Mouse (Mus musculus): ENCODE data around the gene Lsm11. TPM values are rescaled to one million over a fixed set of nuclear protein-coding genes. Genes with fewer than 3 reads are reported as not detected.

The Lsm11 gene
- polyA plus RNA-seq, 1 experiment from 2014 or later = 4.3 TPM

DNA sequence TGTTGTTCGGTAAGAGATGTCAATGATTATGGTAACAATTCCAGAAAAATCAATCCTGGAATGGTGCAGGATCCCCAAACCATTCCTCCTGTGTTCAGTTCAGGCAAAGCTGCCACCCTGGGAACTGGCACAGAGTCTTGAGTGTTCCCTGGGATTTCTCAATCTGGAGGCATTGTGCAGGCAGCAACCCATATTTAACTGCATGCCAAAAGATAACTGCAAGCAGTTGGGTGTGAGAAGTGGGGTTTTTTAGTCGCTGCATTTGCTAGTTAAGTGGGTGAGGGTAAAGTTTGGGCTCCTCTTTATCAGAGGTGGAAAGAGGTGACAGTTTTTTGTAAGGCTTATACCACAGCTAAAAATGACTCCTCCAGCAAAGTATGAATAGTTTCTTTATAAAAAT, 2.8 kb upstream of the Lsm11 start:
- TF ChIP-seq CTCF (IDR thresholded peaks at IDR 0.05; ENCODE audit: low read depth) = no peak
- Histone ChIP-seq H3K27ac (no peak overlapping the region), H3K4me2 (ENCODE audit: low read length) (no peak overlapping the region), H3K36me3 (ENCODE audit: insufficient read depth, low read length) (peaks cover 16% of the 10 kb centered on the region; the same call in 1 of the 2 replicates), H3K4me3 (replicated peaks; ENCODE audit: low read depth, low read length) (no peak overlapping the region), H3K27me3 (ENCODE audit: insufficient read depth, low read length) (no peaks in the 10 kb centered on the region), H3K9me3 (replicated peaks; ENCODE audit: low read length) (no peaks in the 10 kb centered on the region), H3K4me1 (replicated peaks; ENCODE audit: insufficient read depth, low read length) (no peaks in the 10 kb centered on the region), H3K9ac (ENCODE audit: low read depth, low read length) (no peak overlapping the region)
- 95% methylated on average over 2 of the region's 2 CpGs for WGBS
- DNase-seq (ENCODE audit: low spot score) = no peak
- no peak for ATAC-seq (replicated peaks; ENCODE audit: low FRiP score, low read depth)

DNA sequence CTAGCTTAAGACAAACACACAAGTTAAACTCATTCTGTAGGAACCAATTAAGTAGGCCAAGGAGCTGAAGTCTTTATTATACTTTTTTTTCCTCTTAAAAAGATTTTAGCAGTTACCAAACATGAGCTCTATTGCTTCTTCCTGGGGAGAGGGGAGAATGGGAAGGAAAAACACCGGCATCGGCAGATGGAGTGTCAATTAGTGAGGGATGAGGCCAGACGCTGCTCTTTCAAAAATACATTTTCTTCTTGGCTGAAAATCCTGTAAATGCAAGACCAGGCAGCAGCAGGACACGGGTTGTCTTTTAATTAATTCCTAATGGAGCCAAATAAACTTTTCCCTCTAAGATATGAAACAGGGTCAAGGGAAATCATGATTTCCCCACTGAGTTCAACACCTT, 2.1 kb upstream of the Lsm11 start:
- ATAC-seq (replicated peaks; ENCODE audit: low FRiP score, low read depth) (no peak), DNase-seq (ENCODE audit: low spot score) (no peak)
- peaks cover 16% of the 10 kb centered on the region; the same call in 1 of the 2 replicates for H3K36me3 ChIP-seq (ENCODE audit: insufficient read depth, low read length)
- no peaks in the 10 kb centered on the region for H3K4me1 ChIP-seq (replicated peaks; ENCODE audit: insufficient read depth, low read length)
- H3K9me3 ChIP-seq (replicated peaks; ENCODE audit: low read length) = no peaks in the 10 kb centered on the region
- H3K4me3 ChIP-seq (replicated peaks; ENCODE audit: low read depth, low read length) = no peak overlapping the region
- no peak overlapping the region for H3K27ac ChIP-seq
- no peak overlapping the region for H3K9ac ChIP-seq (ENCODE audit: low read depth, low read length)
- no peak for TF ChIP-seq CTCF (IDR thresholded peaks at IDR 0.05; ENCODE audit: low read depth)
- no peak overlapping the region for H3K4me2 ChIP-seq (ENCODE audit: low read length)
- WGBS = 85% methylated on average over 4 of the region's 4 CpGs
- H3K27me3 ChIP-seq (ENCODE audit: insufficient read depth, low read length) = no peaks in the 10 kb centered on the region

DNA sequence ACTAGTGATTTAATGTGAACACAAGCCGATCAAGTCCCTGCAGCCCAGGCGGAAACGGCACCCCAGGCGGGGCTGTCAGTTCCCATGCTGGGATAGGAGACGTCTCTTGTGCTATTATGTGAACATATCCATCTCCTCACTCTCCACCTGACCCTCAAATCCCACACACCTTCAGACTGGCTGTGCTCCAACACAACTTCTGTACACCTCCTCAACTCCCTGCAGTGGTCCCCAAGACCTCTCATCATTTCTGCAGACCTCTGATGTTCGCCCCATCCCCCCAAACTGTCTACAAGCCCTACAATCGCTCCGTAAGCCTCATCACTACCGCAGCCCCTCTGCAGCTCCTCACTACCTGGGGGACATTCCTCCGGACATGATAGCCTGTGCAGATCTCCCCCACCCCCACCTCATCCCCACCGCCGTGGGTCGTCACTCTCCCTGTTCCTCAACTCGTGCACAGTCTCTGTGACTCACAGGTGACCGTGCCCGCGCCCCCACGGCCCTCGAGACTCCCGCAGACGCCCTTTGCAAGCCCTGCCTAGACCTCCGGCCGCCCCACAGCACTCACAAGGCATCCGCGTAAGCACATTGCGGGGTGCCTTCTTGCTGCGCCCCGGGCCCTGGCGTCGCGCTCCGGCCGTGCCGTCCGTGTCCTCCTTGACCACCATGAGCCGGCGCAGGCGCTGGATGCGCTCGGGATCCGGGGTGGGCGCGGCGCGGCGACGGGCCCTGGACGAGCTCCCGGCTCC, 668 bp downstream of the Lsm11 start:
- 0 out of 2 replicates have a peak overlapping the region, but pooled peaks have one; percentile 42 for H3K27ac ChIP-seq

DNA sequence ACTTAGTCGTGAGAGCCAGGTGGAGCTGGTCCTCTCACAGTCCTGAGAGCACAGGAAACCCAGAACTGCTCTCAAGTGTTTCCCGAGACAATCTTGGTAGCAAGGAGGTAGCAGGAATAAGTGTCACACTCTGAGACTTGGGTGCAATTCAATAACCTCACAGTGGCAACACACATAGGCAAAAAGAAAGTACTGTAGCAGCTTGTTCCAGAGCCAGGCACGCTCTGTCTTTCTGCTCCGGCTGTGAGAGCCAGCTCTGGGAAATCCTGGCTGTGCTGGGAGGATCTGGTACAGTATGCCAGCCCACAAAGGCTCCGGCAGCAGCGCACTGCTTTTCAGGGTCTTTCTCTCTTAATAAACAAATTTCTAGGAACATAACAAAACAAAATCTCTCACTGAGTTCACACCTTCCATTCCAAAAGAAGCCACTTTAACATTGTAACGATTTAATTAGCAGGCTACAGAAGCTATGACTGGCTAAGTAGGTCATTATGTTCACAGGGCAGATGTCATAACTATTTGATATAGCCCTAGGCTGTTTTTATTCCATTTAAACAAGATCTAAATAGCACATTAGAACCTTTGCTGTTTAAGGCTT, 1.5 kb downstream of the Lsm11 start:
- Histone ChIP-seq H3K27ac (no peak overlapping the region), H3K4me3 (replicated peaks; ENCODE audit: low read depth, low read length) (peak overlapping the region; percentile 87; the same call in 1 of the 2 replicates), H3K9ac (ENCODE audit: low read depth, low read length) (no peak overlapping the region), H3K27me3 (ENCODE audit: insufficient read depth, low read length) (no peaks in the 10 kb centered on the region), H3K4me2 (ENCODE audit: low read length) (peak overlapping the region; percentile 99), H3K4me1 (replicated peaks; ENCODE audit: insufficient read depth, low read length) (no peaks in the 10 kb centered on the region), H3K36me3 (ENCODE audit: insufficient read depth, low read length) (no peaks in the 10 kb centered on the region), H3K9me3 (replicated peaks; ENCODE audit: low read length) (no peaks in the 10 kb centered on the region)
- no peak for TF ChIP-seq CTCF (IDR thresholded peaks at IDR 0.05; ENCODE audit: low read depth)
- WGBS = 59% methylated on average over 7 of the region's 7 CpGs
- no peak for ATAC-seq (replicated peaks; ENCODE audit: low FRiP score, low read depth)
- DNase-seq (ENCODE audit: low spot score) = no peak

More for the DNA sequence above, 668 bp downstream of the Lsm11 start:
- ATAC-seq (replicated peaks; ENCODE audit: low FRiP score, low read depth) = peak; percentile 53
- Histone ChIP-seq H3K9ac (ENCODE audit: low read depth, low read length) (peak overlapping the region; percentile 81), H3K36me3 (ENCODE audit: insufficient read depth, low read length) (no peaks in the 10 kb centered on the region), H3K4me3 (replicated peaks; ENCODE audit: low read depth, low read length) (peak overlapping the region; percentile 87), H3K27me3 (ENCODE audit: insufficient read depth, low read length) (no peaks in the 10 kb centered on the region), H3K4me2 (ENCODE audit: low read length) (peak overlapping the region; percentile 99), H3K9me3 (replicated peaks; ENCODE audit: low read length) (no peaks in the 10 kb centered on the region), H3K4me1 (replicated peaks; ENCODE audit: insufficient read depth, low read length) (no peaks in the 10 kb centered on the region)
- DNase-seq (ENCODE audit: low spot score) = peak; percentile 44
- TF ChIP-seq CTCF (IDR thresholded peaks at IDR 0.05; ENCODE audit: low read depth) = no peak
- WGBS = under 1% methylated on average over 49 of the region's 49 CpGs

DNA sequence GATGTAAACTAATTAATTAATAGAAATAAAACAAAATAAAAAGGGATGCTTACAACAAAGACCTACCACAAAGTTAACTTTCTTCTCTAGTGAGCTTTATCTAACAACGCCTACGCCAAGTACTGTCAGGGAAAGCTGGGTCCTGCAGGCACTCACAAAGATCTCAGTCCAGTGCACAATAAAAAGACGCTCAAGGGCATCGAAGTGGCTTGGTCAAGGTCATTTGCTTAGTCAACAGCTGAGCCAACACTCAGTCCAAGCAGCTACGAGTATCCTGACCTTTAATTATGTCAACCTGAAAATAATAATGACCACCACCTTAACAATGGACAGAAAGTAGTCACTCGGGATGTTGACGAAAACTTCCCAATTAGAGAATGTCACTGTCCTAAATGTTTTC, 2.5 kb downstream of the Lsm11 start:
- Histone ChIP-seq H3K27me3 (ENCODE audit: insufficient read depth, low read length) (no peaks in the 10 kb centered on the region), H3K4me3 (replicated peaks; ENCODE audit: low read depth, low read length) (no peak overlapping the region), H3K9me3 (replicated peaks; ENCODE audit: low read length) (no peaks in the 10 kb centered on the region), H3K4me1 (replicated peaks; ENCODE audit: insufficient read depth, low read length) (no peaks in the 10 kb centered on the region), H3K27ac (no peak overlapping the region), H3K36me3 (ENCODE audit: insufficient read depth, low read length) (no peaks in the 10 kb centered on the region), H3K9ac (ENCODE audit: low read depth, low read length) (no peak overlapping the region), H3K4me2 (ENCODE audit: low read length) (no peak overlapping the region)
- ATAC-seq (replicated peaks; ENCODE audit: low FRiP score, low read depth) (no peak), DNase-seq (ENCODE audit: low spot score) (no peak)
- TF ChIP-seq CTCF (IDR thresholded peaks at IDR 0.05; ENCODE audit: low read depth) = no peak
- 87% methylated on average over 7 of the region's 7 CpGs for WGBS

DNA sequence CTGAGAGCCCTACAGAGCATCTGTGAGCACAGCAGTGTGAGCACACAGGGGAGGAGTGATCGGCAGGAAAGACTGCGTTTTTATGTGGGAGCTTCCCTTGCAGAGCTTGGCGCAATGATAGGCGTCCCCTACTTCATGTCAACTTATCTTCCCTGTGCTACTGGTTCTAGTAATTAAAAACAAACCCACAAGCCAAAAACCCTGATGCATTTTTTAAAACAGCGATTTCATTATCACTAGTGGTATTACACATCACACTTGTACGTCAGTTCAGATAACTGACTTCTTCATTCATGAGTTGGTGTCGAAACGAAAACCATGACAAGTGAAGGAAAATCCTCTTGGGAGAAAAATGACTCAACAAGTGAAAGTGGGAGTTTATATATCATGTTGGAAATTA, 5.8 kb downstream of the Lsm11 start:
- no peak overlapping the region for H3K27ac ChIP-seq
- no peak overlapping the region for H3K4me2 ChIP-seq (ENCODE audit: low read length)
- H3K9me3 ChIP-seq (replicated peaks; ENCODE audit: low read length) = no peaks in the 10 kb centered on the region
- H3K4me3 ChIP-seq (replicated peaks; ENCODE audit: low read depth, low read length) = no peak overlapping the region
- H3K4me1 ChIP-seq (replicated peaks; ENCODE audit: insufficient read depth, low read length) = no peaks in the 10 kb centered on the region
- no peak for TF ChIP-seq CTCF (IDR thresholded peaks at IDR 0.05; ENCODE audit: low read depth)
- DNase-seq (ENCODE audit: low spot score) (no peak), ATAC-seq (replicated peaks; ENCODE audit: low FRiP score, low read depth) (no peak)
- H3K36me3 ChIP-seq (ENCODE audit: insufficient read depth, low read length) = peaks cover 13% of the 10 kb centered on the region; the same call in 1 of the 2 replicates
- 87% methylated on average over 8 of the region's 8 CpGs for WGBS
- H3K9ac ChIP-seq (ENCODE audit: low read depth, low read length) = no peak overlapping the region
- H3K27me3 ChIP-seq (ENCODE audit: insufficient read depth, low read length) = no peaks in the 10 kb centered on the region

Data from kidney, postnatal 0 days (tissue).